Mouse (Mus musculus) C2C12 (cell line): Measurements from ENCODE around the gene Snx30. TPM values are rescaled to one million over a fixed set of nuclear protein-coding genes. Genes with fewer than 3 reads are reported as not detected.

ENCODE experiments used
- H3K27me3 ChIP-seq: one replicate; pipeline ENCODE4 v1.6.1; 2011; ENCODE audit not compliant: control insufficient read depth, insufficient read depth, insufficient read length
- H3K36me3 ChIP-seq: one replicate; pipeline ENCODE4 v1.6.1; 2011; ENCODE audit not compliant: control insufficient read depth, insufficient read depth
- H3K4me3 ChIP-seq: one replicate; pipeline ENCODE4 v1.5.1; 2011; ENCODE audit warnings: mild to moderate bottlenecking, control low read depth; ENCODE audit not compliant: poor library complexity, insufficient read depth, severe bottlenecking
- H3K79me2 ChIP-seq: one replicate; pipeline ENCODE4 v1.6.1; 2011; ENCODE audit not compliant: control insufficient read depth, insufficient read depth
- H3K79me3 ChIP-seq: one replicate; pipeline ENCODE4 v1.6.1; 2011; ENCODE audit warnings: low read depth, control low read depth
- H3ac ChIP-seq: one replicate; pipeline ENCODE3; 2011; ENCODE audit warnings: low read depth; ENCODE audit not compliant: control insufficient read depth, insufficient read length
- CEBPB ChIP-seq: IDR thresholded peaks from one replicate; pipeline ENCODE4 v1.6.1; 2011; ENCODE audit warnings: low read depth, mild to moderate bottlenecking, control low read depth, moderate library complexity
- CTCF ChIP-seq: IDR thresholded peaks from one replicate; pipeline ENCODE4 v1.5.1; 2011; ENCODE audit not compliant: control insufficient read depth, insufficient read depth, insufficient read length
- FOSL1 ChIP-seq: IDR thresholded peaks from one replicate; pipeline ENCODE4 v1.8.0; 2011; ENCODE audit warnings: mild to moderate bottlenecking, low read length; ENCODE audit not compliant: poor library complexity, insufficient read depth, severe bottlenecking
- MAX ChIP-seq: IDR thresholded peaks from one replicate; pipeline ENCODE4 v1.6.1; 2011; ENCODE audit warnings: mild to moderate bottlenecking, control low read depth
- MYOD1 ChIP-seq: IDR thresholded peaks from one replicate; pipeline ENCODE4 v1.6.1; 2011; ENCODE audit warnings: low read depth; ENCODE audit not compliant: control insufficient read depth, insufficient read length
- MYOG ChIP-seq: IDR thresholded peaks from one replicate; pipeline ENCODE4 v1.6.1; 2011; ENCODE audit not compliant: control insufficient read depth, insufficient read length; ENCODE audit errors: extremely low read depth
- USF1 ChIP-seq: IDR thresholded peaks from one replicate; pipeline ENCODE4 v1.6.1; 2011; ENCODE audit warnings: low read depth, mild to moderate bottlenecking, control low read depth, moderate library complexity
- polyA plus RNA-seq: library from polyadenylated mRNA; unstranded; fragments of >200 nt; fragmentation: generic; extraction: Trizol; gene quantifications from one replicate; pipeline ENCODE4 v1.2.1, GENCODE M21; 2012; ENCODE audit warnings: missing spikeins

The Snx30 gene
- polyA plus RNA-seq, 1 experiment, result 3.5 TPM

DNA sequence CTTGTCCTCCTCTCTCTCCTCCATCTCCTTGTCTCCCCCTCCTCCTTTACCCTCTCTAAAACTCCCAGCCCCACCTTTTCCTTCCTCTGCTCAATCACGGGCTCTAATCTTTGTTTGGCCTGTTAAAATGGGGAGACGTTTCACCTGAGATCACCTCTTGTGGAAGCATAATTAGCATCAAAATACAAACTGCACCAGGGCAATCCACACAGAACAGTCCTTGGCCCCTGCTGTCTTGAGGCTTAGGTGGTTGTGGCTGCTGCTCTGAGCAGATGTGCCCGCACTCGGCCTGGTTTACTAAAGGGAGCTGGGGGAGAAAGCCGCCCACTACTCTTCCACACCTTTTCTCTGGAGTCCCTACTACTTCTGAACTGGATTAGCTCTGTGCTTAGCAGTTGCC, 90.4 kb downstream of the Snx30 start:
- Histone ChIP-seq H3K79me3 (no peaks in the 10 kb centered on the region), H3K79me2 (no peaks in the 10 kb centered on the region), H3ac (no peak overlapping the region), H3K4me3 (no peak overlapping the region), H3K36me3 (no peaks in the 10 kb centered on the region), H3K27me3 (no peaks in the 10 kb centered on the region)
- TF ChIP-seq USF1, result no peak
- no peak for TF ChIP-seq MYOG
- TF ChIP-seq CEBPB, result no peak
- TF ChIP-seq MAX, result no peak
- no peak for TF ChIP-seq FOSL1
- TF ChIP-seq MYOD1, result no peak
- TF ChIP-seq CTCF, result no peak

DNA sequence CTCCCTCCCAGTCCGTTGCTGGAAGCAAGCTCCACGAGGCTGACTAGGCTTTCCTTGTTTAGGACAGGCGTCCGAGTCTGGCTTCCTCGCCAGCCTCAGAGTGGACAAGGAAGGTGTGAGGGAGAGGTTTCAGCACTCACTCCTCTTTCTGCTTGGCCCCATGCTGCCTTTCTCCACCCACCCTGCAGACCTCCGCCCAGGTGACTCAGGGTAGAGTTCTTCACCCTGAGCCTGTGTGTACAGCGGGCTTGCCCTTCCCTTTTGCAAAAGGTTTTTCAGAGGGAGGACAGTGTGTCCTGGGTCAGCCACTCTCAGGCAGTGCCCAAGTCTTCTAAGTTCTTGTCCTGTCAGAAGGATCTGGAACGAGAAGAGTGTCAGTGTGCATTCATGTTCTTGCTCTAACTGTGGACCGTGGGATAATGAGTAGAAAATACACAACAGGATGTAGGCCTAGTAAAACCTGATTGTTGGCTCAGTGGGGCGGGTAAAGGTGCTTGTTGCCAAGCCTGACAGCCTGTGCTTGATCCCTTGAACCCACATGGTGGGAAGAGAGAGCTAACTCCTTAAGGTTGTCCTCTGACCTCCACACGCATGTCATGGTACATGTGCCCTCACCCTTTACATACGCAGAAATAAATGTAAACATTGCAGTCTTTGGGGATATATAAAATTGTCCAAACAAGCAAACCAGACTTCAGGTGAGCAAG, 92.3 kb downstream of the Snx30 start:
- Histone ChIP-seq H3K27me3 (no peaks in the 10 kb centered on the region), H3K79me3 (no peaks in the 10 kb centered on the region), H3ac (no peak overlapping the region), H3K4me3 (no peak overlapping the region), H3K36me3 (no peaks in the 10 kb centered on the region), H3K79me2 (no peaks in the 10 kb centered on the region)
- TF ChIP-seq USF1, result no peak
- TF ChIP-seq FOSL1, result no peak
- no peak for TF ChIP-seq MAX
- TF ChIP-seq CEBPB, result no peak
- TF ChIP-seq MYOG, result no peak
- TF ChIP-seq MYOD1, result no peak
- TF ChIP-seq CTCF, result no peak

DNA sequence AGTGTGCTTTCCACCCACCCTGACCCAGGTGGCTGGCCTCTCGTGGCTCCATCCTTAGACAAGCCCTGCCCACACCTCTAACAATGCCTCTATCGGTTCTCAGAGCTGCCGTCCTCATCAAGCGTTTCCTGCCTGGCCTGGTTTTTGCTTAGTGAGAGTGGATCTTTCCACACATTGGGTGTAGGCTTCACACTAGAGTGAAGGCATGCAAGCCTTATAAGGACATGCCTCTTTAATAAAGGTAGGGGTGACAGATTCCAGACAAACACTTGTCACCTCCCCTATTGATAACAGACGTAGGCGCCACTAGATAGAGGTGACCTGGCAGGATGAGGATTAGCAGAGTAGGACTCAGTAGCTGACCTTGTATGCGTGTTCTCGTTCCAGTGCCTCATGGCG, 92.9 kb downstream of the Snx30 start:
- Histone ChIP-seq H3K79me2 (no peaks in the 10 kb centered on the region), H3K36me3 (no peaks in the 10 kb centered on the region), H3K27me3 (no peaks in the 10 kb centered on the region), H3ac (no peak overlapping the region), H3K4me3 (no peak overlapping the region), H3K79me3 (no peaks in the 10 kb centered on the region)
- TF ChIP-seq CEBPB (no peak), USF1 (no peak), FOSL1 (no peak), MYOG (no peak), CTCF (no peak), MAX (no peak)

DNA sequence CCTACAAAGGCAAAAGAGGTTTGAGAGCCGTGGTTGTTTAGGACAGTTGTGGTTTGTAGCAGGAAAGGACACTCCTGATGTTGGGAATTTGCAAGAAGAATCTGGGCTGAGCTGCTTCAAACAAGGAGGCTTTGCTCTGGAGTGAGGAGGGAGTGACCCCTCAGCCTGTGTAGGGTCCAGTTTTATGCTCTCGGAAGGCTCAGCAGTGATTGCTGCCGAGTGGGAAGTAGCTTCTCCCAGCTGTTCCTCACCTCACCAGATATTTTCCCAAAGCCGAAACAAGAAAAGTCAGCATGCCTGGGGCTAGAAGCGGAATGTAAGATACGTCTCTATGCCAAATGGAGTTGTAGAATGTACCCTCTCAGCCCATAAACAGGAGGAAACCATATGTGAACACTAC, 96.2 kb downstream of the Snx30 start:
- Histone ChIP-seq H3K79me3 (no peaks in the 10 kb centered on the region), H3K36me3 (no peaks in the 10 kb centered on the region), H3K79me2 (no peaks in the 10 kb centered on the region), H3K4me3 (no peak overlapping the region), H3ac (no peak overlapping the region), H3K27me3 (no peaks in the 10 kb centered on the region)
- TF ChIP-seq MYOD1 (no peak), MAX (no peak), FOSL1 (no peak), CEBPB (no peak), MYOG (no peak), CTCF (no peak), USF1 (no peak)

DNA sequence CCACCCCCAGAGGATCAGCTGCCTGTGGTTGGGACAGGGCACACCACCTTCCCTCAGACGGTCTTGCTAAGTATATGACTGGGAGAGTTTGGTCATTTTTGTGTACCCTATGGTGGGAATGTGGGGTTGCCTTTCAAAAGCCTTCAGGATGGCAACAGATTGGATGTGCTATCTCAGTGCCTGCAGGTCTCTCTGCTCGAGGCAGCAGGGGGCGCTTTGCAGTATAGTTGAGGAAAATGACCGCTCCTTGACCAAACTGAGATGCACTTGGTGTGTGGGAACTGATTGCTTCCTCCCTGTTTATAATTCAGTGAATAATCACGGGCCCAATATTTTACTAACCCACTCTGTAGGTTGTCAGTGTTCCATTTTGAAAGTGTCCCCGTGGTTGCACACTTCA, 96.9 kb downstream of the Snx30 start:
- H3K36me3 ChIP-seq, result no peaks in the 10 kb centered on the region
- TF ChIP-seq MYOG (no peak), FOSL1 (no peak), USF1 (no peak), CTCF (no peak), MAX (no peak), CEBPB (no peak), MYOD1 (no peak)
- no peaks in the 10 kb centered on the region for H3K79me3 ChIP-seq
- no peak overlapping the region for H3K4me3 ChIP-seq
- no peak overlapping the region for H3ac ChIP-seq
- no peaks in the 10 kb centered on the region for H3K27me3 ChIP-seq
- no peaks in the 10 kb centered on the region for H3K79me2 ChIP-seq

DNA sequence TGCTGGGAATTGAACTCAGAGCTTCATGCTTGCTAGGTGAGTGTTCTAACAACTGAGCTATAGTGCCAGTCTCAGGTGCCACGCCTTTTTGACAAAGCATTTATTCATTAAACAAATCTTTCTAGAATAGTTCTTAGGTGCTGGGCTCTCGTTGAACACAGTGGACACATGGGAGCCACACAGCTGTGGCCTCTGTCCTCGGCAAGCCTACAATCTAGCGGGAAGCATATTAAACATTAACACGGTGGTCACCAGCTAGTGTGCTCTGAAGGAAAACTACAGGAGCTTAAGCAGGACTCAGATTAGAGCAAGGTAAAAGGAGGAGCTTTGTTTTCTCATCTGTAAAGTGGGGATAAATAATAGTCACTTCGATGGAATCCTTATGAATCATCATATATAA, 101.5 kb downstream of the Snx30 start:
- no peaks in the 10 kb centered on the region for H3K36me3 ChIP-seq
- no peaks in the 10 kb centered on the region for H3K79me2 ChIP-seq
- no peak for TF ChIP-seq CEBPB
- no peak for TF ChIP-seq MYOD1
- no peak for TF ChIP-seq CTCF
- TF ChIP-seq FOSL1, result no peak
- TF ChIP-seq MAX, result no peak
- no peak for TF ChIP-seq USF1
- TF ChIP-seq MYOG, result no peak
- no peak overlapping the region for H3K4me3 ChIP-seq
- no peaks in the 10 kb centered on the region for H3K27me3 ChIP-seq
- no peak overlapping the region for H3ac ChIP-seq
- H3K79me3 ChIP-seq, result no peaks in the 10 kb centered on the region
